Mouse (Mus musculus) kidney, embryonic 15.5 days (tissue): Measurements from ENCODE around the gene Siae. TPM values are rescaled to one million over a fixed set of nuclear protein-coding genes. Genes with fewer than 3 reads are reported as not detected.

ENCODE experiments used
- ATAC-seq: fragments of 200-750 bp; cut with Nextera tagmentation; replicated peaks from 2 replicates; pipeline ENCODE4 v1.8.0; 2017; ENCODE audit warnings: moderate TSS enrichment; ENCODE audit not compliant: low FRiP score
- H3K27ac ChIP-seq: fragments of 300-500 bp; sonication (generic); 2 replicates; pipeline ENCODE4 v1.5.1; 2015; ENCODE audit warnings: mild to moderate bottlenecking, inconsistent platforms
- H3K27me3 ChIP-seq: fragments of 300-500 bp; sonication (generic); 2 replicates; pipeline ENCODE4 v1.6.1; 2015; ENCODE audit warnings: inconsistent platforms
- H3K36me3 ChIP-seq: fragments of 300-500 bp; sonication (generic); 2 replicates; pipeline ENCODE4 v1.6.1; 2015; ENCODE audit warnings: inconsistent platforms
- H3K4me1 ChIP-seq: fragments of 300-500 bp; sonication (generic); 2 replicates; pipeline ENCODE4 v1.6.1; 2015; ENCODE audit warnings: inconsistent platforms
- H3K4me2 ChIP-seq: fragments of 300-500 bp; sonication (generic); 2 replicates; pipeline ENCODE4 v1.6.1; 2015; ENCODE audit warnings: moderate library complexity, mild to moderate bottlenecking, inconsistent platforms
- H3K4me3 ChIP-seq: fragments of 300-500 bp; sonication (generic); replicated peaks from 2 replicates; pipeline ENCODE4 v1.5.1; 2015; ENCODE audit warnings: mild to moderate bottlenecking, inconsistent platforms
- H3K9ac ChIP-seq: fragments of 300-500 bp; sonication (generic); 2 replicates; pipeline ENCODE4 v1.6.1; 2015; ENCODE audit warnings: mild to moderate bottlenecking, inconsistent platforms
- H3K9me3 ChIP-seq: fragments of 300-500 bp; sonication (generic); replicated peaks from 2 replicates; pipeline ENCODE4 v1.6.1; 2016; ENCODE audit warnings: inconsistent platforms
- WGBS: fragments of 180-500 bp; shearing (Covaris S2); methylation state at CpG from one replicate; pipeline ENCODE4 v1.1.7; 2015; ENCODE audit warnings: mixed read lengths; 5-methylcytosine and 5-hydroxymethylcytosine counted together
- polyA plus RNA-seq: library from polyadenylated mRNA; unstranded; fragments of >200 nt; fragmentation: Nextera tagmentation; extraction: Ambion mirVana; gene quantifications from 2 replicates; pipeline ENCODE4 v1.2.1, GENCODE M21; 2015

The Siae gene
- polyA plus RNA-seq, 1 experiment from 2014 or later, result 9.5 TPM

DNA sequence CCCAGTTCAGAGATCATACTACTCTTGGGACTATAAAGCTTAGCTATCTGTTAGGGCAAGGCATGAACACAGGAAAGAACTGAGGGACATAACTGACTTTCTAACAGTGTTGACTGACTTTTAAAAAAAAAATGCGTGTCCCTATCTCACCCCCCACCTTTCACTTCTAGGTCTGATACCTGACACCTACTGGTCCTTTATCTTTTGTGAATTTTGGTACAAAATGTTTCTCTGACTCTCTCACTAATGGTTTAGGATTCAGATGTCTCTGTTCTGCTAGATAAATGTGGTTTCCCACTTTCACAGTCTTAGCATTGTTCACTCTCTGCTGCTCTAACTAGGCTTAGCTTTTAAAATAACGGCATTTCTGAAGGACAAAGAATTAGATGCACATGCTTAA lies 36.5 kb downstream of the Siae start:
- Histone ChIP-seq H3K4me1 (no peaks in the 10 kb centered on the region), H3K36me3 (no peaks in the 10 kb centered on the region), H3K4me2 (no peak overlapping the region), H3K9me3 (no peaks in the 10 kb centered on the region), H3K27ac (no peak overlapping the region), H3K4me3 (no peak overlapping the region), H3K9ac (no peak overlapping the region), H3K27me3 (no peaks in the 10 kb centered on the region)
- ATAC-seq, result no peak
- WGBS, result 67% methylated on average over 2 of the region's 2 CpGs

GRCm38 (mm10) chr9:37592633-37593032 lies 37.1 kb downstream of the Siae start:
- Histone ChIP-seq H3K4me3 (no peak overlapping the region), H3K4me1 (no peaks in the 10 kb centered on the region), H3K27ac (no peak overlapping the region), H3K4me2 (no peak overlapping the region), H3K27me3 (no peaks in the 10 kb centered on the region), H3K9ac (no peak overlapping the region), H3K36me3 (no peaks in the 10 kb centered on the region), H3K9me3 (no peaks in the 10 kb centered on the region)
- ATAC-seq, result no peak
- WGBS, result 57% methylated on average over 6 of the region's 6 CpGs

- H3K9me3 ChIP-seq, result no peaks in the 10 kb centered on the region
- no peaks in the 10 kb centered on the region for H3K4me1 ChIP-seq
- H3K36me3 ChIP-seq, result no peaks in the 10 kb centered on the region
- no peak overlapping the region for H3K9ac ChIP-seq
- no peaks in the 10 kb centered on the region for H3K27me3 ChIP-seq
- H3K27ac ChIP-seq, result no peak overlapping the region
- no peak for ATAC-seq
- H3K4me2 ChIP-seq, result no peak overlapping the region
- no peak overlapping the region for H3K4me3 ChIP-seq
- WGBS, result 89% methylated on average over 3 of the region's 3 CpGs
Measured at GRCm38 (mm10) chr9:37593690-37594089, 38.2 kb downstream of the Siae start.

DNA sequence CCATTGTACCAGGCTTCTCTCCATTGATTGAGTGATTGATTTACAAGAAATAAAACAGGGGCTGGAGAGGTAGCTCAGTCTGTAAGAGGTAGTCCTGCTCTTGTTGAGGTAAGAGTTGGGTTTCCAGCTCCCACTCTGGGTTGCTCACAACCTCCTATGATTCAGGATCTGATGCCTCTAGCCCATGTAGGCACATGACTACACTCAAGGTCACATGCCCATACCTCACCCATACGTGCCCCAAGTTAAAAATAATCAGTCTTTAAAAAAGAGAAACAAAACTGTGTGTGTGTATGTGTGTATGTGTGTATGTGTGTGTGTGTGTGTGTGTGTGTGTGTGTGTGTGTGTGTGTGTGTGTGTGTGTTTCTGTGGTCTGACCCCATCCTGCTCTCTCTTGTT lies 40.1 kb downstream of the Siae start:
- 87% methylated on average over 1 of the region's 1 CpGs for WGBS
- H3K9ac ChIP-seq, result no peak overlapping the region
- ATAC-seq, result no peak
- H3K27ac ChIP-seq, result no peak overlapping the region
- no peaks in the 10 kb centered on the region for H3K9me3 ChIP-seq
- no peaks in the 10 kb centered on the region for H3K4me1 ChIP-seq
- H3K4me3 ChIP-seq, result no peak overlapping the region
- no peaks in the 10 kb centered on the region for H3K36me3 ChIP-seq
- no peaks in the 10 kb centered on the region for H3K27me3 ChIP-seq
- no peak overlapping the region for H3K4me2 ChIP-seq

- Histone ChIP-seq H3K4me3 (no peak overlapping the region), H3K27me3 (no peaks in the 10 kb centered on the region), H3K4me1 (no peaks in the 10 kb centered on the region), H3K36me3 (no peaks in the 10 kb centered on the region), H3K9me3 (no peaks in the 10 kb centered on the region), H3K27ac (no peak overlapping the region), H3K4me2 (no peak overlapping the region), H3K9ac (no peak overlapping the region)
- WGBS, result 78% methylated on average over 2 of the region's 2 CpGs
- ATAC-seq, result no peak
Measured at GRCm38 (mm10) chr9:37598637-37599036, 43.1 kb downstream of the Siae start.

GRCm38 (mm10) chr9:37600538-37601205 lies 45.2 kb downstream of the Siae start:
- Histone ChIP-seq H3K4me3 (no peak overlapping the region), H3K4me1 (no peaks in the 10 kb centered on the region), H3K9ac (no peak overlapping the region), H3K36me3 (no peaks in the 10 kb centered on the region), H3K4me2 (no peak overlapping the region), H3K9me3 (no peaks in the 10 kb centered on the region), H3K27ac (no peak overlapping the region), H3K27me3 (no peaks in the 10 kb centered on the region)
- 86% methylated on average over 2 of the region's 2 CpGs for WGBS
- ATAC-seq, result 0 out of 2 replicates have a peak, but pooled peaks have one; percentile 40

GRCm38 (mm10) chr9:37605089-37605488 lies 49.6 kb downstream of the Siae start:
- WGBS, result 92% methylated on average over 3 of the region's 3 CpGs
- H3K4me1 ChIP-seq, result no peaks in the 10 kb centered on the region

GRCm38 (mm10) chr9:37609558-37609957 lies 54.1 kb downstream of the Siae start:
- H3K9me3 ChIP-seq, result no peaks in the 10 kb centered on the region
- ATAC-seq, result no peak
- no peak overlapping the region for H3K4me2 ChIP-seq
- H3K36me3 ChIP-seq, result no peaks in the 10 kb centered on the region
- peaks cover 5% of the 10 kb centered on the region for H3K27me3 ChIP-seq
- no peak overlapping the region for H3K9ac ChIP-seq
- H3K27ac ChIP-seq, result no peak overlapping the region
- peaks cover 7% of the 10 kb centered on the region for H3K4me1 ChIP-seq
- no peak overlapping the region for H3K4me3 ChIP-seq
- 59% methylated on average over 4 of the region's 4 CpGs for WGBS

More at GRCm38 (mm10) chr9:37605089-37605488, 49.6 kb downstream of the Siae start:
- Histone ChIP-seq H3K9me3 (no peaks in the 10 kb centered on the region), H3K4me3 (no peak overlapping the region), H3K9ac (no peak overlapping the region), H3K27ac (no peak overlapping the region), H3K27me3 (no peaks in the 10 kb centered on the region), H3K36me3 (no peaks in the 10 kb centered on the region), H3K4me2 (no peak overlapping the region)
- ATAC-seq, result no peak

GRCm38 (mm10) chr9:37613182-37613910 lies 57.8 kb downstream of the Siae start, which contains the start of gene Spa17:
Gene Spa17 (minus strand): TSS chr9:37613722.
- H3K9me3 ChIP-seq, result no peaks in the 10 kb centered on the region
- no peaks in the 10 kb centered on the region for H3K36me3 ChIP-seq
- peak within 1 kb of the TSS; percentile 77 for H3K4me2 ChIP-seq
- peak within 1 kb of the TSS; percentile 70 for H3K9ac ChIP-seq
- H3K4me1 ChIP-seq, result peaks cover 7% of the 10 kb centered on the region
- peaks cover 13% of the 10 kb centered on the region for H3K27me3 ChIP-seq
- WGBS, result under 1% methylated on average over 45 of the region's 45 CpGs
- ATAC-seq, result peak; percentile 96
- H3K4me3 ChIP-seq, result peak within 1 kb of the TSS; percentile 73
- H3K27ac ChIP-seq, result peak within 1 kb of the TSS; percentile 80

DNA sequence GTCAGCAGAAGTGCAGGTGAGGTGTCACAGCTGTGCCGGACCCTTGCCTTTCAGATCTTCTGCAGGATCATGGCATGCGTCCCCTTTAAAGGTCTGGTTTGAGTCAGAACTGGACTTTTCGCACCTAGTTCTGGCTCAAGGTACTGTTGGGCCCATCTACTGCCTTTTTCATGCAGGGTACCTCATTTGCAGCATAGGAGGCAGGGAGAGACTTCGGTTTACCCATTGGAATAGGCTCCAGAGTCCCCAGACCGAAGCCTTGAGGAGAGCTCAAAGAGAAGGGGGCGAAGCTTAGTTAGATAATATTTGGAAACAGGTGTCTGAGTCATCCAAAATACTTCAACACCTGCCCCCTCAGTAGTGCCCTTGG lies 58.4 kb downstream of the Siae start:
- H3K4me3 ChIP-seq, result peak overlapping the region; percentile 73
- no peaks in the 10 kb centered on the region for H3K36me3 ChIP-seq
- peaks cover 13% of the 10 kb centered on the region for H3K27me3 ChIP-seq
- ATAC-seq, result no peak; the same call in 1 of the 2 replicates
- peak overlapping the region; percentile 51 for H3K9ac ChIP-seq
- 20% methylated on average over 6 of the region's 6 CpGs for WGBS
- H3K27ac ChIP-seq, result peak overlapping the region; percentile 64; the same call in 1 of the 2 replicates
- H3K4me1 ChIP-seq, result peaks cover 7% of the 10 kb centered on the region
- peak overlapping the region; percentile 77 for H3K4me2 ChIP-seq
- H3K9me3 ChIP-seq, result no peaks in the 10 kb centered on the region

DNA sequence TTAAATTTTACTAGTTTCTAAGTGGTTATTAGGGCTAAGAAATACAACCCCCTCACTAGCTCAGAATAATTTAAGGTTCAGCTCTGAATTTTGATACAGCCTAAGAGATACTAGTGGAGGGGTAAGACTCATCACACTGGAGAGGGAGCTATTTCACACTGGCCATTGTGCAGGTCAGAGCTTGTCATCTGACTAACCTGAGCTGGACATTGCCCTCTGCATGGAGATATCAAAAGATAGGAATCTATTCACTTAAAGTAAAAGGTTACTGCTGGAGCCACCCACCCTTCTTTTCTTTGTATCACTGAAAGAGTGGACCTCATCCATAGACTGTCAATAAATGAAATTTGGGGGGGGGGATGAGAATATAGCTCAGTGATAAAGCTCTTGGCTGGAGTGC lies 58.8 kb downstream of the Siae start:
- Histone ChIP-seq H3K4me1 (peaks cover 7% of the 10 kb centered on the region), H3K9me3 (no peaks in the 10 kb centered on the region), H3K27ac (no peak overlapping the region), H3K36me3 (no peaks in the 10 kb centered on the region), H3K4me3 (peak overlapping the region; percentile 73), H3K27me3 (peaks cover 13% of the 10 kb centered on the region), H3K9ac (no peak overlapping the region), H3K4me2 (peak overlapping the region; percentile 77)
- no peak for ATAC-seq

DNA sequence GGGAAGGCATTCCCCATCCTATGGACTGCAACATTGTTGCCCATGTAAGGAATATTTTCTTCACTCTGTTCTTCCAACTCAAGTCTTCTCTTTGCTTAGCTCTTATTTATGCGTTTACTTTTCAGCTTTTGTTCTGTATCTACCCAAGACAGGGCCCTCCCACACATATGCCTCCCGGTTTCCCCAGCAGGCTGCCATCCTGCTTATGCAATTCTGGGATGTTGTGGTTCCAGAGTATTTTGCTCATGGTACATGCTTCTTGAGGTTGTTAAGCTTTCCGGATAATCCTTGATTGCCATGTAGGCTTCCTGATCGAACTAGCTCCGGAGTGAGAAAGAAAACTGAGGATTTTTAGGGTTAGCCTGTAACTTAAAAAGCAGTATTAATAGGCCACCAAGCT lies 59.7 kb downstream of the Siae start:
- H3K9me3 ChIP-seq, result no peaks in the 10 kb centered on the region
- 76% methylated on average over 5 of the region's 5 CpGs for WGBS
- H3K36me3 ChIP-seq, result no peaks in the 10 kb centered on the region
- ATAC-seq, result no peak
- H3K9ac ChIP-seq, result no peak overlapping the region
- peaks cover 13% of the 10 kb centered on the region for H3K27me3 ChIP-seq
- no peak overlapping the region for H3K4me2 ChIP-seq
- H3K4me3 ChIP-seq, result no peak overlapping the region
- no peak overlapping the region for H3K27ac ChIP-seq
- H3K4me1 ChIP-seq, result peaks cover 7% of the 10 kb centered on the region
